Mouse (Mus musculus) cortical plate, adult 2 months (tissue): ENCODE measurements around the gene Nat9. TPM values are rescaled to one million over a fixed set of nuclear protein-coding genes. Genes with fewer than 3 reads are reported as not detected.

Experiments used
- H3K27ac ChIP-seq: fragments of 200-500 bp; 2 replicates; pipeline ENCODE4 v1.5.1; 2012; ENCODE audit warnings: low read length, control low read depth, inconsistent platforms; ENCODE audit not compliant: insufficient read depth
- H3K4me1 ChIP-seq: fragments of 200-500 bp; 2 replicates; pipeline ENCODE4 v1.6.1; 2011; ENCODE audit warnings: low read length; ENCODE audit not compliant: control insufficient read depth, insufficient read depth
- H3K4me3 ChIP-seq: fragments of 200-500 bp; 2 replicates; pipeline ENCODE4 v1.5.1; 2011; ENCODE audit warnings: mild to moderate bottlenecking, low read length, control low read depth; ENCODE audit not compliant: insufficient read depth
- CTCF ChIP-seq: fragments of 200-500 bp; IDR thresholded peaks from 2 replicates; pipeline ENCODE4 v1.5.1; 2011; ENCODE audit warnings: mild to moderate bottlenecking, control low read depth, low read length; ENCODE audit not compliant: insufficient read depth; ENCODE audit errors: extremely low read depth
- POLR2A ChIP-seq: fragments of 200-500 bp; IDR thresholded peaks from 2 replicates; pipeline ENCODE4 v1.6.1; 2011; ENCODE audit warnings: mild to moderate bottlenecking, low read length, control low read depth; ENCODE audit not compliant: insufficient read depth; ENCODE audit errors: extremely low read depth
- polyA plus RNA-seq: library from polyadenylated mRNA; depleted of rRNA; stranded (reverse); fragments of >200 nt; gene quantifications from 2 replicates; pipeline ENCODE4 v1.2.3, GENCODE M21; 2012

Gene Nat9
- polyA plus RNA-seq, 1 experiment = 40.9 TPM

GRCm38 (mm10) chr11:115217439-115218410 lies 30.1 kb upstream of the Nat9 start:
- H3K4me1 ChIP-seq = no peaks in the 10 kb centered on the region
- TF ChIP-seq CTCF (no peak), POLR2A (no peak)
- no peak overlapping the region for H3K27ac ChIP-seq
- H3K4me3 ChIP-seq = no peak overlapping the region

GRCm38 (mm10) chr11:115215123-115215522 lies 27.5 kb upstream of the Nat9 start:
- H3K4me1 ChIP-seq = no peaks in the 10 kb centered on the region; the same call in none of the 2 replicates

GRCm38 (mm10) chr11:115212116-115212515 lies 24.5 kb upstream of the Nat9 start:
- Histone ChIP-seq H3K27ac (no peak overlapping the region), H3K4me1 (no peaks in the 10 kb centered on the region; the same call in none of the 2 replicates), H3K4me3 (no peak overlapping the region)
- TF ChIP-seq CTCF (no peak), POLR2A (no peak)

More at GRCm38 (mm10) chr11:115215123-115215522, 27.5 kb upstream of the Nat9 start:
- TF ChIP-seq CTCF = no peak
- TF ChIP-seq POLR2A = no peak
- Histone ChIP-seq H3K4me3 (no peak overlapping the region), H3K27ac (no peak overlapping the region)

- H3K4me3 ChIP-seq = no peak overlapping the region
- no peaks in the 10 kb centered on the region; the same call in none of the 2 replicates for H3K4me1 ChIP-seq
- no peak overlapping the region for H3K27ac ChIP-seq
- TF ChIP-seq POLR2A (no peak), CTCF (no peak)
Observed at GRCm38 (mm10) chr11:115209958-115210357, 22.3 kb upstream of the Nat9 start.

- TF ChIP-seq CTCF = no peak
- TF ChIP-seq POLR2A = no peak
- Histone ChIP-seq H3K4me3 (no peak overlapping the region), H3K4me1 (no peaks in the 10 kb centered on the region; the same call in none of the 2 replicates), H3K27ac (0 out of 2 replicates have a peak overlapping the region, but pooled peaks have one; percentile 18)
Observed at GRCm38 (mm10) chr11:115208776-115209732, 21.4 kb upstream of the Nat9 start.

GRCm38 (mm10) chr11:115208126-115208525 lies 20.5 kb upstream of the Nat9 start:
- Histone ChIP-seq H3K27ac (no peak overlapping the region), H3K4me3 (no peak overlapping the region), H3K4me1 (no peaks in the 10 kb centered on the region; the same call in none of the 2 replicates)
- TF ChIP-seq POLR2A (no peak), CTCF (no peak)

- TF ChIP-seq CTCF (no peak), POLR2A (no peak)
- Histone ChIP-seq H3K4me1 (no peaks in the 10 kb centered on the region), H3K4me3 (no peak overlapping the region), H3K27ac (no peak overlapping the region)
Observed at GRCm38 (mm10) chr11:115202756-115203155, 15.1 kb upstream of the Nat9 start.

- TF ChIP-seq CTCF (peak; percentile 88), POLR2A (no peak)
- no peak overlapping the region for H3K4me3 ChIP-seq
- H3K4me1 ChIP-seq = no peaks in the 10 kb centered on the region
- no peak overlapping the region for H3K27ac ChIP-seq
Observed at GRCm38 (mm10) chr11:115202316-115202715, 14.7 kb upstream of the Nat9 start.

GRCm38 (mm10) chr11:115200520-115200919 lies 12.9 kb upstream of the Nat9 start:
- H3K27ac ChIP-seq = no peak overlapping the region
- no peaks in the 10 kb centered on the region for H3K4me1 ChIP-seq
- H3K4me3 ChIP-seq = no peak overlapping the region
- no peak for TF ChIP-seq CTCF
- TF ChIP-seq POLR2A = no peak
